Mouse (Mus musculus): ENCODE measurements around the gene Psmd8.

The Psmd8 gene

DNA sequence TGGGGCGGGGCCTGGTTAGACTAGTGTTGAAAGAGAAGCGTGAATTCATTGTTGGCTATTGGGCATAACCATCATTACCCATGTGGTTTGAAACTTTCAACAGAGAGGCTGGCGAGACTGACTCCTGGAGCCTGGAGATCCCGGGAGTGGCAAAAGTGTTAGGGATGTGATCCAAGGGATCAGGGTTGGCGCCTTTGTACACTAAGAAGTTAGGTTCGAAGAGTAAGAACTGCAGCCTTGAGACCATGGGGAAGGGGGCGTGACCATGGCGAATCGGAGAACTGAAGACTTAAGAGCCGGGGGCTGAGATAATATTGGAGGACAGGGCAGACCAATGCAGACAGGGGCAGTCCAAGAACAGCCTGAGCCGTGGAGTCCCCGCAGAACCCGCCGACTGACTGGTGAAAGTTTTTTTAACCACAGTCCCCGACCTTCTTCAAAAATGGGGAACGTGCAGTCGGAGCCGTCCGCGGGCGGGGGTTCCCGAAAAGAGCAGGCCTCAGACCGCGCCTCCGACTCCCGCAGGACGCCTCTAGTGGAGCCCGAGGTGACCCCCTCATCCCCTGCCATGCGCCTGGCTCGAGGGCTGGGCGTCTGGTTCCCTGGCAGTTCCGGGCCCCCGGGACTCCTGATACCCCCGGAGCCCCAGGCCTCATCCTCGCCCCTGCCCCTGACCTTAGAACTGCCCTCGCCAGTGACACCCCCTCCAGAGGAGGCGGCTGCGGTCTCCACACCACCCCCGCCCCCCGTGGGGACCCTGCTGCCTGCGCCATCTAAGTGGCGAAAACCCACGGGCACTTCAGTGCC lies 9.5 kb downstream of the Psmd8 start:
- no peak for DNase-seq (ENCODE audit: extremely low spot score, low read depth, low spot score)

DNA sequence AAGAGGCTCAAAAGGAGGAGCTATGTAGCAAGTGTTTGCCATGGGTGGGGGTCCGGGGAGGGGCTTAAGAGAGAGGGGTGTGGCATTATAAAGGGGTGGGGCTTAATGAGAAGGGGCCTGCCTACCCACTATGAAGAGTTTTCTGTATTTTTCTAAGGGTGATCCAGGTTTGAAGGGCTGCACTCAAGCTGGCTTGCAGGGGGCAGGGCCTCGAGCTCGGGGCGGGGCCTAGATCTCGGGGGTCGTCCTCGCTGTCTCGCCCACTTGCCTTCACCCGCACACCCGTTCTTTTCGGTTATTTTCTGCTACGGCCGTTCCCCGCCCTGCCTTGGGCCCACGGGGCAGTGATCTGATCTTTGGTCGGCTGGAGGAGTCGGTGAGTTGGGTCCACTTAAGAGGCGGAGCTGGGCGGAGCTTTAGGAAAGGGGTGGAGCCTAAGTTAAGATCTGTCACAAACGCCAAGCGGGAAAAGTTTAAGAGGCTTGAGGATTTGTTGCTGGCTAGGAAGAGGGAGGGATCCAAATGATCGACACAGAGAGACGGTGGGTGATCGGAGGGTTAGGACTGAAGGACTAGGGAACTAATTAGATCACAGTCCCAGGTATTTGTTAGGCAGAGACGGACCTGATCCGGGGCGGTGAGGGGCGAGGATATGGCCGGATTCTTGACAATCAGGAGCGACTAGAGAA lies 10.3 kb downstream of the Psmd8 start, which contains the start of the genes Ggn and Spred3:
TSS of gene Ggn (plus strand) at position 145 of the 689 bp plus-strand sequence.
TSS of gene Spred3 (minus strand) at position 346 of the 689 bp plus-strand sequence.
- no peak for DNase-seq (ENCODE audit: extremely low spot score, low read depth, low spot score)

DNA sequence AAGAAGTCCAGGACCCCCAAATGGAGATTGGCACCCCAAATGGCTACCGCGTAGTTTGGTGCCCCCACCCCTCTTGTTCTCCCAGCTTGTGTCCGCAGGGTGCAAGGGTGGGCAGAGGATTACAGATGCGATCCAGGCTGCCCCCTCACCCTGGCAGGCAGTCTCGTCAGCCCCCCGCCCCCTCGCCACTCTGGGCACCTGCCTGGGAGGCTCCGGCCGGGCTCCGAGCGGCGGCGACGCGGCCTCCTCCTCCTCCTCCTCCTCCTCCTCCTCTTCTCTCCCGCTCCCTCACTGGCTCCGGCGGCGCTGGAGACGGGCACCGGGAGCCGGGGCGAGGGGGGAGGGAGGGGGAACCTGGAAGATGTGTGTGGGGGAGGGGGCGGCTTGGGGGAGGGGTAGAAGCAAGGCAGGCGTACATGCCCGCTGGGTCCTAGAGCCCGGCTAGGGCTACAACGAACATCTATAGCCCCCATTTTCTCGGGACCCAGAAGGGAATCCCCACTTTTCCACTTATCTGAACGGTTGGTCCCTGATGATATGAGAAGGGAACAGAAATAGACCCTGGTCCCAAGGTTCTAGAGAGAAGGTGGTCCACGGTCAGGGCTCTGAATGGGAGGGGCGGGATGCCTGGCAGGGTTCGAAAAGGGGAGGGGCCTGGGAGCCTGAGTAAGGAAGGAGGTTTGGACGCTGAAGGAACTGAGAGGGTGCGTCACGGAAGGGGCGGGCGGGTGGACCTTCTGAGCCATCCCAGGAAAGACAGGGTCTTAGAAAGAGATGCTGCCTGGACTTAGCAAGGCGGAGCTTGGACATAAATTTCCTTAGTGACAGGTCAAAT lies 11.1 kb downstream of the Psmd8 start:
- DNase-seq (ENCODE audit: extremely low spot score, low read depth, low spot score): peak; percentile 68

DNA sequence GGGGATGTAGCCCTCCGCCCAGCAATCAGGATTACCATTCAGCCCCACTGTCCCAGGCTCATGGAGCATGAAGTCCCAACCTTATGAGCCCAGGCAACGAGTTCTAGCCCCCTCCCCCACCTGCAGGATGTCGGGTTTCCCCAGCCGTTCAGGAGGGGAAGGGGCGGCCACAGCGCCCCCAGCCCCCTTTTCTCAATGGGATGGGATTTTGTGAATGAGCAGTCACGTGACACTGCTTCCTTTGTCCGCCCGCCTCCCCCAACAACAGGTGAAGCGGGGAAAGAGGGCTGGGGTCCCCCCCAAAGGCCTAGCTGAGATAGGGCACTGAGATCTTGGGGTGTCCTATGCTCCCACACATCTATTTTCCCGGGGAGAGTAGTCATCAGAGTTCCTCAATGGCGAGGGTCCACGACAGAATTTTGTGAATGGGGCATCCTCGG lies 11.7 kb downstream of the Psmd8 start:
- DNase-seq (ENCODE audit: extremely low spot score, low read depth, low spot score): no peak

DNA sequence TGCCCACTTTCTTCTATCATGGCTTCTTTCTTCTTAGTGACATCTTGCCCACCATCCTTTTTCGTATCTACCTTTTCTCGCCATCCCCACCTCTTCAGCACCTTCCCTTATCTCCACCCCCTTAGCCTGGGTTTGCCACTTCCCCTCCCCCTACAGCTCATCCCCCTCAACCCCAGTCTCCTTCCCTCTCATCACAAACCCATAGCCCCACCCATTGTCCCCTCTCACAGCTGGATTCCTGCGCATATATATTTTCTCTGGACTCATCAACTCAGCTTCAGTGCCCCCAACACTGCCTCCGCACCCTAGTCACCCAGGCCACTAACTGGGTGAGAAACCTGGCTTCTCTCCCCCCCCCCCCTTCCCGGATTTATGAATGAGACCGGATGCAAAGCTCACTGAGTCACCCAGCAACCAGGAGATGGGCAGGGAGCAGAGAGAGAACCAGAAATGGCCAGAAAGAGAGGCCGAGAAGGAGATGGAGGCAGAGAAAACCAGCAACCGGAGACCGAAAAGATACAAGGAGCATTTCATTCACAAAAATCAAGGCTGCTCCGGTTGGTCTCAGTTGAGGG lies 12.3 kb downstream of the Psmd8 start:
- DNase-seq (ENCODE audit: extremely low spot score, low read depth, low spot score): no peak

DNA sequence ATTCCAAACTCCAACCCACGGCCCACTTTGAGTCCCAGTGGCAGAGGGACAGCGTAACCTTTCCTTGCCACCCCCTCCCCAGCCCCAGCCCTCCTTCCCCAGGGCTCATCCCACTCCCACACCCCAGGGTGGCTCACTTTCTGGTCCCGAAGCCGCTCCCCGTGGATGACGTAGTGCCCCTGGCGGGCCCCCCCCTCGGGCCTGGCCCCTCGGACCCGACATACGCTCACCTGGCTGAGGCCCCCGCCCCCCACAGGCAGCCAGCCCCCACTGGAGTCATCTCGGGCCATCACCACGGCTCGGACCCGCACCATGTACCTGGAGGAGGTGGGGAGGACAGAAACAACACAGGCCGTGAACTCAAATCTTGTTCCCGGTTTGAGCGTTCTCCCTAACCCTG lies 12.8 kb downstream of the Psmd8 start:
- DNase-seq (ENCODE audit: extremely low spot score, low read depth, low spot score): no peak

DNA sequence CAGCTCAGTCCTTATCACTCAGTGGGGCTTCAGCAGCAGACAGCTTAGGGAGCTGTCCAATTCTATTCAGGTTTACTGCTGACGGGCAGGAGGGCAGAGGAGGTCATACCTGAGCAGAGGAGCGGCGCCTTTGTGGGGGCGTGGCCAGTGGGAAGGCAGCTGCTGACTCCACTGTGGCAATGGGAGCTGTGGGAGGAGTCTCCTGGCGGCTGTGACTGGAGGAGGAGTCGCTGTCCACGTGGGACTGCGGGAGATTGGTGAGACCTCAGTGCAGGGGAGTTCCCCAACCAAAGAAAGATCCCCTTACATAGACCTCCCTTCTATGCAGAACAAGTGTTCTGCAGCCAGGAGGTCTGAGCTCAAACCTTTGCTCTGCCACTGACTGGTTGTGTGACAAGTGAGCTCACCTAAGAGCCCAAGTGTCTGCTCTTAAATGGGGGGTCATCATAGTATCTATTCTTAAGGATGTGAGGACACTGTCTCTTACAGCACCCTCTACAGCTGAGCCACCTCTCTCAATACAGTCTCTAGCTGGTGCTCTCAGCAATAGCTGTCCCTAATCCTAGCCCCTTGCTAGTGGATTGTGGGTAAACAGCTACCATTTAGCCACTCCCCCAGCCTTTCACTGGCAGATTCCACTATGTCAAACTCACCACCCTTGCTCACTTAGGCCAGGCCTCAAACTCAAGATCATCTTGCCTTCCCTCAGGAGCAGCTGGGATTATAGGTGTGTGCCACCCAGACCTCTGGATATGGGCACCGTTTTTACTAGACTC lies 17.6 kb downstream of the Psmd8 start:
- DNase-seq (ENCODE audit: extremely low spot score, low read depth, low spot score): no peak

DNA sequence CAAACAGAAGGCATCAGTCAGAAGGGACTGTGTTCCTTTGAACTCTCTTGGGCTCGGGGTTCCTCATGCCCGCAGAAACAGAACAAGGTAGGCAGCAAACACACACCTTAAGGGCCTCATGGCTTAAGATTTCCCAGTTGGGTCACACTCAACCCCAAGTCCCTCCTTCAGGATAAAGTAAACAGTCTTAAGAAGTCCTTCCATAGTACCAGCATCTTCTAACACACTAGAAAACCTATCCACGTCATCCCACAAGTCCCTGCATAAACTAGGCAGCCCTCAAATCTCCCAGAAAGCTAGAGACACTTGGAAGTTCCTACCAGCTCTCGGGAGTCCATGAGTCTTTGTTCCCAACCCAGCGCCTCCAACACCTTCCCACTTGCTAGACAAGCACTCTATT lies 18.2 kb downstream of the Psmd8 start:
- DNase-seq (ENCODE audit: extremely low spot score, low read depth, low spot score): no peak

DNA sequence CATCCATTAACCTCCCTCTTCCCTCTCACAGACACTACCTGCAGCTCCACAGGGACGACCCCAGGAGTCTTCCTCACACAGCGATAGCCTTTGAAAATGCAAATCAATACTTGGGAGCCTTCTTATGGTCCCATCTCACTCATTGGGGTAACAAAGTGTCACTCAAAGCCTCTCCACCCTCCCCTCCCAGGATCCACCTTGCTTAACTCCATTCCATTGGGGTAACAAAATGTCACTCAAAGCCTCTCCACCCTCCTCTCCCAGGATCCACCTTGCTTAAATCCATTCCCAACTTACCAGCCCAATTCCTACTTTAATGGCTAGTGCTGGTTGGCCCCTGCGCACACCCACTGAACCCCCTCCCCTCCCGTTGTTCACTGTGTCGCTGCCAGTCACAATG lies 22.2 kb downstream of the Psmd8 start:
- DNase-seq (ENCODE audit: extremely low spot score, low read depth, low spot score): no peak

DNA sequence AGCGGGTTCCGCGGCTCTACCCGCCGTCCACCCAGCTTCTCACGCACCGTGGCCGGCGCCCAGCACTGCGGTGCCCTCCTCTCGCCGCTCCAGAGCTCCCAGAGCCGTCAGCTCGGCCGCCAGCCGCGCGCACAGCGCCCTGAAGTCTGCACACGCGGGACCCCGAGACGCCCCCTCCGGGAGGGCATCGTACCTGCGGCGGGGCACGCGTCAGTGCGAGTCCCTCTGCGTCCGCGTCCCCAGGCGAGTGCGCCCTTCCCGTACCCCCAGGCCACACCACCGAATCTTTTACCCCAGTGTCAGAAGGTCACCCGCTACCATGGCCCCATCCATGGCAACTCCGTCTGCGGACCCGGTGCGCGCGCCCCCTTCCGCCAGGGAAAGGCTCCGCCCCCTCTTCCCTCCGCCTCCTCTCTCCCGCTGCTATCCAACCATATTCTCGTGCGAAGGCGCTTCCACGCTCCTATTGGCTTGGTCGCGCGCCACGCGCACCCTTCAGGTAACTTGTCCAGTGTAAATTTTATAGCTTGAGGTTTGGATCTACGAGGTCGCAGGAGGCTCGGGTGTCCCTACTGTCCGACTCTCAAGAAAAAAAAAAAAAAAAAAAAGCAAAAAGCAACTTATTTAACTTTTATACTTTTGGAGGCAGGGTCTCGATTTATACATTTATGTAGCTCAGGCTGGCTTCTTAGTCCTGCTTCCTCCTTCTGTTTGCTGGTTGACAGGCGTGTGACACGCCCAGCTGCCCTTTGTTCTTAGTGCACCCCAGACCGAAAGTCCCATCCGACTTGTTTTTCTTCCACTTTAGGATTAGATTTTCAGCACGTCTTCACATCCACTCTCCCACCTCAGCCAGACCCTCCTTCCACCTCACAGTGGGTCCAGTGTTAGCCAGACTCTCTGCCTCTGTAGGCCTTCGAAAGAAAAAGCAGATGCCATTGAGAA lies 24.4 kb downstream of the Psmd8 start, which contains the start of gene Fam98c:
TSS of gene Fam98c (minus strand) at position 397 of the 945 bp plus-strand sequence.
- no peak for DNase-seq (ENCODE audit: extremely low spot score, low read depth, low spot score)

DNA sequence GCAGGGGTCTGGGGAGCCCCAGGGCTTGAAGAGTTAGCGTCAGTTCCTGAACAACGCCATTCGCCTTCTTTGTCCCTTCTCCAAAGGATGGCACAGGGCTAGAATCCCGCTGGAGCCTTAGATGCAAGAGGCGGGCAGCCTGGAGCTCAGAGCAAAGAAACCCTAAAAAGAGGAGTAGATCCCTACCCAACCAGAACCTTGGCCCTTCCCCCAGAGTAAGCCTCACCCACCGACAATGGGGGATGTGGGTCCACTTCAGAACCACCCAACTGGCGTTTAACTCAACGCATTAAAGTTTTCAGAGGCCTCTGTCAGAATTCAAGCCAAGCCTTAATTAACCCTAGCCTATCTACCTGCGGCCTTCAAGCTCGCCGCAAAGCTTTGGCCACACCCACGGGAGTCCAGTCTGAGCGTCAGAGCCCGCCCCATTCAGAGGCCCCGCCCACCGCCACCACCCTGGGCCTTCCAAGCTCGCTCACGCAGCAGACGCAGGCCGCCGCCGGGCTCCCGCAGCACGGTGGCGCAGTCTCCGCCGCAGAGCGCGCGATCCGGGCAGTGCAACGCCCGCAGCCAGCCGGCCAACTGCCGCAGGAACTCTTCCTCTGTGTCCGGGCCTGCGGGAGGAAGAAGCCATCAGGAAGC lies 25.2 kb downstream of the Psmd8 start:
- no peak for DNase-seq (ENCODE audit: extremely low spot score, low read depth, low spot score)

DNA sequence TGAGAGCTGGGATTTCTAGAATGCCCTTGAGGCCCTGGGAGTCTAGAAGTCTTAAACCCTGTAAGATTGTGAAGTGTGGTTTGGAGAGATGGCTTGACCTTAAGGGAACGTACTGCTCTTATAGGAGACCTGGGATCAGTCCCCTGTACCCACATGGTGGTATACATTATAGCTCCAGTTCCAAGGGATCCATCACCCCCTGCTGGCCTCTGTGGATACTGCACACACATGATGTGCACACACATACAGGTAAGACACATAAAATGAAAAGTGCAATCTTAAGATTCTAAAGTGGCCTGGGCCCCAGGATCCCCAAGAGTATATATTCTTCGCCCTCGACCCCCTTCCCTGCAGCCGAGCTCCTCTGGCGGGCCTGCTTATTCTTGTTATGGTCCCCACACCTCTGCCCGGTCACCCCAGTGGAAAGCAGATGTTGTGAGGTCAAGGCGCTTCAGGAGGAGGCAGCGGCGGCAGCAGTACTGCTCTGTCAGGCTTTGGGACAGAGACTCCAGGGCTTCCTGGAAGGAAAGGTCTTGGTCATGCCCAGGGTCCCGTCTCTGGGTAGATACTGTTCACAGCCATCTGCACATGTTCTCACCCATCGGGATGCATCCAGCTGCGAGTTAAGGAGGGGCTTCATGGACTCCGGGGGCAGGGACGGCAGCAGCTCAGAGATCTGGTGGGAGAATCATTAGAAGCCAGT lies 26.3 kb downstream of the Psmd8 start:
- no peak for DNase-seq (ENCODE audit: extremely low spot score, low read depth, low spot score)

DNA sequence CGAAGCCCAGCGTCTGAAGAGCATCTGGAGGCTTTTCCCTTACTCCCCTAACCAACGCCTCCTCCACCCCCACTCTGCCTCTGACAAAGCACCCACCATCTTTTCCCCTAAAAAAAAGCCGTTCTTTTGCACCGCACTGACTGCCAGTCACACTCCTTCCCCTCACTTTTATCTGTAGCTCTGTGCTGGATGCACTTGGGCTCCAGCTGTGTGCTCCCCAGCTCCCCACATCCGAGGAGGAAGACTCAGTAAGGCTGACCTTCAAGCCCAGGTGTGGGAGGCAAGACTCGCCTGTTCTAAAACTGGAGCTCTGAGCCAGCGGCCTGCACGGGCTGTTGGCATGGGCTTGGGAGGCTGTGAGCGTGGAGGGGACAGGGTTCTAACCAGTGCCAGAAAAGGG lies 29.0 kb downstream of the Psmd8 start:
- DNase-seq (ENCODE audit: extremely low spot score, low read depth, low spot score): no peak

DNA sequence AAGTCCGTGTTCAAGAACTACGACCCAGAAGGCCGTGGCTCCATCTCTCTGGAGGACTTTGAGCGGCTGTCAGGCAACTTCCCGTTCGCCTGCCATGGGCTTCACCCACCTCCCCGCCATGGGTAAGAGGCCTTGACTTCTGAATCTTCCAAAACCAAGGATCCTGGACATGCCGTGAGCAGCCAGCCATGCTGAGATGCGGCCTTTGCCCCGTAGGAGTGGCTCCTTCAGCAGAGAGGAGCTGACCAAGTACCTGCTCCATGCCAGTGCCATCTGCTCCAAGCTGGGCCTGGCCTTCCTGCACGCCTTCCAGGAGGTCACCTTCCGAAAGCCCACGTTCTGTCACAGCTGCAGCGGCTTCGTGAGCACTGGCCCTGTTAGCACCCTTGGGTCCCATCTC lies 31.7 kb downstream of the Psmd8 start:
- no peak for DNase-seq (ENCODE audit: extremely low spot score, low read depth, low spot score)

DNA sequence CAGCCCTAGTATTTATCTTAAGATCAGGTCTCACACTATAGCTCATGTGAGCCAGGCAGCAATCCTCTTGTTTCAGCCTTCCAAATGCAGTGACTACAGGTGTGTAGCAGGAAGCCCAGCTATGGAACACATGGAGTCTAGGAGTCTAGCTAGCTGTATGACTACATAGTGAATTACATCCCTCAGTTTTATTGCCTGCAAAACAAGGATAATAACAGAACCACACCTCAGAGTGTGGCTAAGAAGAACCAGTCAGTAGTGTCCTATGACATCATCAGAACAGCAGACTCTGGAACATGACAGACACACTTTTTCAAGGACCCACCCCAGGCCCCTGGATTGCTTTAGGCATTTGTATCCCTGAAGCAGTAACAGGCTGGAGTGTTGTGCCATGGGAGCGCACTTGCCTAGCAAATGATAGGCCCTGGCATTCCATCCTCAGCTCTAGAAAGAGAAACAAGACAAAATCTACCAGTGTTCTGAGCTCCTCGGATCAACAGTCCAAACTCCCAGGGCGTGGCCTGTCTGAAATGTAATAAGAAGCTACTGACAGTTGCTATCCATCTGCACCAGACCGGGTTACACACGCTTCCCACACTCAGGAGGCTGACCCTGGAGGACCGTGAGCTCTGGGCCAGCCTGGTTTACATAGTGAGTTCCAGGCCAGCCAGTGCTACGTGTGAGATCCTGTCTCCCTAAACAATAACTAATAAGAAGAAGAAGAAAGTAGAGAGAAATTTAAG lies 33.7 kb downstream of the Psmd8 start:
- DNase-seq (ENCODE audit: extremely low spot score, low read depth, low spot score): no peak

DNA sequence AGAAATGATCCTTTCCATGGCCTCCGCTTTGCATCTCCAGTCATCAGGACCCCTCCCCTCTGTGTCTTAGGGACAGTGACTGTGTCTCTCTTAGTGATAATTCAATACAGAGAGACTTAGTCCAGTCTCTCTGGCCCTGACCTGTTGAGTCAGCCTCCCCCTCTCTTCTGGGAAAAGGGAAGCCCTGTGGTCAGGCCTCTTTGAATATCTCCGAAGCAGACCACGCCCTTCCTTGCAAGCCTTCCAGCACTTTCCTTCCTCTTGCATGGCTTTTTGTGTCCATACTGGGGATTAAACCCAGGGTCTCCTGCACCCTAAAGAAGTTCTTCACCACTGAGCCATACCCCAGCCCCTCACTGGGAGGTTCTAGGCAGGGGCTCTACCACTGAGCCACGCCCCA lies 36.5 kb downstream of the Psmd8 start:
- no peak for DNase-seq (ENCODE audit: extremely low spot score, low read depth, low spot score)

DNA sequence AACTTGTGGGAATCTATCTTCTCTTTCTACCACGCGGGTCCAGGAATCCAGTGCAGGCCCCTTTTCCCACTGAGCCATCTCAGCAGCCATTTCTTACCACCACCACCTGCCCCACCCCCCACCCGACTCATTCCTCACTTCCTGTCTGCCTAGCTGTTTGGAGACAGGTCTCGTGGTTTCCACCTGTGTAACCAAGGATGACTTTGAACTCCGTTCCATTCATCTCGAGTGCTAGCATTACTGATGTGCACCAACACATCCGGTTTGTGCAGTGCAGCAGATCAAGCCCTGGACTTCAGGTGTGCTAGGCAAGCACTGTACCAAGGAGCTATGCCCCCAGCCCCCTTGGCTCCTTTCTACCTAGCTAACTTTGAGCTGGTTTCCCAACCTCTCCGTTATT lies 39.1 kb downstream of the Psmd8 start:
- no peak for DNase-seq (ENCODE audit: extremely low spot score, low read depth, low spot score)

All from hindlimb bud, embryonic 11.5 days (tissue).